Mouse (Mus musculus) hindbrain, postnatal 0 days (tissue): ENCODE data around the gene Slc9a9. TPM values are rescaled to one million over a fixed set of nuclear protein-coding genes. Genes with fewer than 3 reads are reported as not detected.

Source experiments
- ATAC-seq: fragments of 200-750 bp; cut with Nextera tagmentation; 2 replicates; pipeline ENCODE4 v1.8.0; 2017; ENCODE audit warnings: mild to moderate bottlenecking, moderate TSS enrichment, moderate library complexity
- DNase-seq: peaks from one replicate; pipeline ENCODE4 v3.0.0-alpha.2; 2015; ENCODE audit warnings: low spot score
- H3K27ac ChIP-seq: fragments of 300-500 bp; sonication (generic); 2 replicates; pipeline ENCODE4 v1.5.1; 2014; ENCODE audit warnings: mild to moderate bottlenecking
- H3K27me3 ChIP-seq: fragments of 300-500 bp; sonication (generic); 2 replicates; pipeline ENCODE4 v1.6.1; 2014; ENCODE audit warnings: low read length, mixed read lengths; ENCODE audit not compliant: insufficient read depth
- H3K36me3 ChIP-seq: fragments of 300-500 bp; sonication (generic); 2 replicates; pipeline ENCODE4 v1.6.1; 2014; ENCODE audit warnings: low read length, mixed read lengths; ENCODE audit not compliant: insufficient read depth
- H3K4me1 ChIP-seq: fragments of 300-500 bp; sonication (generic); 2 replicates; pipeline ENCODE4 v1.6.1; 2014; ENCODE audit warnings: antibody characterized with exemption, low read length, mixed read lengths; ENCODE audit not compliant: insufficient read depth
- H3K4me2 ChIP-seq: fragments of 300-500 bp; sonication (generic); 2 replicates; pipeline ENCODE4 v1.6.1; 2014; ENCODE audit warnings: low read depth, mild to moderate bottlenecking, low read length, moderate library complexity, mixed read lengths
- H3K4me3 ChIP-seq: fragments of 300-500 bp; sonication (generic); 2 replicates; pipeline ENCODE4 v1.5.1; 2014; ENCODE audit warnings: low read length
- H3K9ac ChIP-seq: fragments of 300-500 bp; sonication (generic); replicated peaks from 2 replicates; pipeline ENCODE4 v1.6.1; 2014; ENCODE audit warnings: mild to moderate bottlenecking, low read length, moderate library complexity, mixed read lengths
- H3K9me3 ChIP-seq: fragments of 300-500 bp; sonication (generic); 2 replicates; pipeline ENCODE4 v1.6.1; 2016; ENCODE audit warnings: low read length, mixed read lengths
- CTCF ChIP-seq: IDR thresholded peaks from 2 replicates; pipeline ENCODE4 v1.5.1; 2016; ENCODE audit warnings: antibody characterized with exemption, control low read depth, low read depth
- WGBS: fragments of 180-500 bp; shearing (Covaris S2); extraction: QIAGEN DNeasy Blood & Tissue Kit; methylation state at CpG from one replicate; pipeline ENCODE4 v1.1.7; 2014; 5-methylcytosine and 5-hydroxymethylcytosine counted together
- polyA plus RNA-seq: library from polyadenylated mRNA; unstranded; fragments of >200 nt; fragmentation: Nextera tagmentation; extraction: Ambion mirVana; gene quantifications from 2 replicates; pipeline ENCODE4 v1.2.1, GENCODE M21; 2015
- total RNA-seq: library from RNA; depleted of rRNA; stranded (reverse); fragments of >200 nt; gene quantifications from 2 replicates; pipeline ENCODE4 v1.2.3, GENCODE M21; 2014

The Slc9a9 gene
- total and polyA plus RNA-seq, 2 experiments from 2014 or later, result 5.8 to 6.6 TPM

DNA sequence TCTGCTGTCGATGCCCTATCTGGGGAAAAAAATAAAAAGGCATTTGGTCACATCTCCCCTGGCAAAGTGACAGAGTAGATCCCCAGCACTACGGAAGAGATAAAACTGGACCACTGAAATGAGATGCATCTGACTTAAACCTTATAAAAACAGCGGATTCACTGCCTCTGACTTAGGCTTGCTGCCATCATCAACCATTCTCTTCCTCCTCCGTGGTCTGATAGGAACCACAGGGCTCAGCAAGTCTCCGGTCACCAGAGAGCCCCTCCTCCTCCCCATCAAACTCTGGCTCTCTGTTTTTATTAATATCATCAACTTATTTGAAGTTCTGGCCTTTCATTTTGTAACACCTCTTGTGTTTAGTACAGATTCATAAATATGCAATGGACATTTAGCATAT lies 383.5 kb downstream of the Slc9a9 start:
- ATAC-seq, result no peak
- Histone ChIP-seq H3K9me3 (no peaks in the 10 kb centered on the region), H3K27ac (no peak overlapping the region), H3K4me2 (no peak overlapping the region), H3K27me3 (no peaks in the 10 kb centered on the region), H3K36me3 (no peaks in the 10 kb centered on the region), H3K4me1 (no peaks in the 10 kb centered on the region), H3K9ac (no peak overlapping the region), H3K4me3 (no peak overlapping the region)
- 78% methylated on average over 5 of the region's 5 CpGs for WGBS
- no peak for DNase-seq
- no peak for TF ChIP-seq CTCF

DNA sequence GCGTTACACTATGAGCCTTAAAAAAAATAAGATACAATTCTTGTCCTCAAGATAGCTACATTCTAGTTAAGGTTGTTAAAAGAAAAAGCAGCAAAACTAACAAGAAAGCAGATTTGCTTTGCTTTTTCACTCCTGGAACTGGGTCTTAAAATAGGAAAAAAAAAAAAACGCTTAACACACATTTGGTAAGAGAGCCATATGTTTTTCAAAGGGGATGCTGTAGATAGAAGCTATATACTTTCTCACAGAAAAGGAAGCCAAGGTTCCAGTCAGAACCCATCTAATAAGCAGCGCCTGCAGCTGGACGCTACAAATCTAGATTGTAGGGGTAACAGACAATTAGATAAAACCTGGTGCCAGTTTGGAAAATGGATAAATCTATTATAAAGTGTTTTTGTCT lies 386.1 kb downstream of the Slc9a9 start:
- Histone ChIP-seq H3K4me3 (no peak overlapping the region), H3K27ac (no peak overlapping the region), H3K4me2 (no peak overlapping the region), H3K4me1 (no peaks in the 10 kb centered on the region), H3K9me3 (no peaks in the 10 kb centered on the region), H3K27me3 (no peaks in the 10 kb centered on the region), H3K36me3 (no peaks in the 10 kb centered on the region), H3K9ac (no peak overlapping the region)
- ATAC-seq (no peak), DNase-seq (no peak)
- TF ChIP-seq CTCF, result no peak
- WGBS, result 91% methylated on average over 4 of the region's 4 CpGs

DNA sequence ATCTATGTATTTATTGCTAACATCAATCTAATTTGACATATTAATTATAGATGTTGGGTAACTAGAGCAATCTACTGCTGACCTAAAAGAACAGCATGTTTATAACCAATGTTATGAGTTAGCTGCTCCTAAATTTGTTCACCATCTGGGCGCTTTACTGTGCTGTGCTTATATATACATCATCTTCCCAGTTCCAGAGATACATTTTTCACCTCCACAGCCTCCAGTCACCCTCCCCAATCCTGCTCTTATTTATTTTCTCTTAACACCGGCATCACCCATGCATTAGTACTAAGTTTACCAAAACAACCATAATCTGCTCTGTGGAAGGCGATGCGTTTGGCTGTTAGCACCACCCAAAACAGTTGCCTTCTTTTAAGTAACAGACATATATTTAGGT lies 391.0 kb downstream of the Slc9a9 start:
- H3K27me3 ChIP-seq, result no peaks in the 10 kb centered on the region
- no peaks in the 10 kb centered on the region for H3K36me3 ChIP-seq
- 92% methylated on average over 4 of the region's 4 CpGs for WGBS
- ATAC-seq, result no peak
- no peaks in the 10 kb centered on the region for H3K9me3 ChIP-seq
- no peak overlapping the region for H3K4me2 ChIP-seq
- H3K4me1 ChIP-seq, result no peaks in the 10 kb centered on the region
- no peak for DNase-seq
- no peak overlapping the region for H3K27ac ChIP-seq
- no peak overlapping the region for H3K4me3 ChIP-seq
- no peak for TF ChIP-seq CTCF
- H3K9ac ChIP-seq, result no peak overlapping the region

DNA sequence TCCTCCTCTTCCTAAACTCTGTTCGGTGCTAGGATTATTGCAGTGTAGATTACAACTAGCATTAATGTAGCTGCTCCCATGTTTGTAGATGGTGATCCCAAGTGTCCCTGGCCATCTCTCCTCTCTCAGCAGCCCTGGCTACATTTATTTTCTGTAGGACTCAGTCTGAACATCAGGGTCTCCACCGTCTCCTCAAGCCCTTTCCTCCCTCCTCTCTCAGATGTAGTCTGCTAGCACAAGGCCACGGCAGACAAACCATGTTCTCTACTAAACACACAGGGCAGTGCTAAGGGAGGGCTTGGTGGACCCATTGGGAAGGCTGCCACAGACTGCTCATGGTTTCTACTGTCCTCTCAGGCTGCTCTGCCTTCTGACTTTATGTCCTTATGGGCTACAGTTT lies 397.3 kb downstream of the Slc9a9 start:
- DNase-seq (no peak), ATAC-seq (no peak)
- H3K4me3 ChIP-seq, result no peak overlapping the region
- H3K9ac ChIP-seq, result no peak overlapping the region
- 61% methylated on average over 2 of the region's 3 CpGs for WGBS
- H3K4me2 ChIP-seq, result no peak overlapping the region
- no peak overlapping the region for H3K27ac ChIP-seq
- no peaks in the 10 kb centered on the region for H3K27me3 ChIP-seq
- H3K9me3 ChIP-seq, result peaks cover 5% of the 10 kb centered on the region; the same call in 1 of the 2 replicates
- no peak for TF ChIP-seq CTCF
- no peaks in the 10 kb centered on the region for H3K4me1 ChIP-seq
- H3K36me3 ChIP-seq, result no peaks in the 10 kb centered on the region

DNA sequence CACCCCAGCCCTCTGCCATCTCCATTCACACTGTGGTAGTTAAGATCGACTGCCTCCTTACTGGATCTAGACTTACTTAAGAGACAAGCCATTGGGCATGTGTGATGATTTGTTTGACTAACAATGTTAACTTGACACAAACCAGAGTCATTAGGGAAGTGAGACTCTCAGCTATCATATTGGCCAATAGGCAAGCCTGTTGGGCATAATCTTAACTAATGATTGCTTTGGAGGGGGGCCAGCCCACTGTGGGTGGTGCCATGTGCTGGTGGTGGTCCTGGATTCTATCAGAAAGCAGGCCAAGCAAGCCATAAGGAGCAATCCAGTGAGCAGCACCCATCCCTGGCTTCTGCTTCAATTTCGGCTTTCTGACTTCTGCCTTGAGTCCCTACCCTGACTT lies 398.8 kb downstream of the Slc9a9 start:
- H3K27ac ChIP-seq, result no peak overlapping the region
- no peaks in the 10 kb centered on the region for H3K4me1 ChIP-seq
- DNase-seq (no peak), ATAC-seq (no peak)
- no peak overlapping the region for H3K4me2 ChIP-seq
- peaks cover 5% of the 10 kb centered on the region; the same call in 1 of the 2 replicates for H3K9me3 ChIP-seq
- H3K27me3 ChIP-seq, result no peaks in the 10 kb centered on the region
- WGBS, result 94% methylated on average over 2 of the region's 2 CpGs
- TF ChIP-seq CTCF, result no peak
- H3K9ac ChIP-seq, result no peak overlapping the region
- H3K36me3 ChIP-seq, result no peaks in the 10 kb centered on the region
- no peak overlapping the region for H3K4me3 ChIP-seq

DNA sequence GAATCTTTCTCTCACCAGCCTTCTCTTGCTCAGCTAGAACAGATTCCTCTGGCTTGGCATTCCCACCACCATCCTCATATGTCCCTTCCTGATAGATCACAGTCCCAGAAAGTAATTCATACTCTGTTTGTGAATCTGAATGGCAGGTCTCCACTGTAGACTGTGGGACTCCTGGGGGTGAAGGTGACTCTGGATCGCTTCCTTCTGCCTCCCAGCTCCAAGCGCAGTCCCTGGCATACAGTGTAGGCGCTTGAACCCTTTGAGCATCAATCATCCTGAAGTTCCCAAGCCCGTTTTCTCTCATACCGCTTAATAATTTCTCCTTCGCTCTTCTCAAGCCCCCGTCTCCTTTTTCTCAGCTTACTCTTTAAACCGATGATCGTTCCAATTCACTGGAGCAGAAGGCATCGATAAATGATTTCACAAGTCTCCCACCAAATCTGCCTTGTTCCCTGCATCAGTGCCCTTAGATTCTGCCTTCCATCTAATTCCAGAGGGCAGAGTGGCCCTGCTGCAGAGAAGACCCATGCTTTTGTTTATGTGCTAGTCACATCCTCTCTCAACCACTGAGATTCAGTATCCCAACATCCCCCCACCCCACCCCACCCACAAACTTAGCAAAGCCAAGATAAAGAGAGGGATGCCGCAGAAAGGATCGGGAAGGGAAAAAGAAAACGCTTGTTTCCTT lies 401.3 kb downstream of the Slc9a9 start:
- 44% methylated on average over 13 of the region's 13 CpGs for WGBS
- DNase-seq (peak; percentile 18), ATAC-seq (0 out of 2 replicates have a peak, but pooled peaks have one; percentile 16)
- H3K27me3 ChIP-seq, result no peaks in the 10 kb centered on the region
- H3K9me3 ChIP-seq, result peaks cover 5% of the 10 kb centered on the region; the same call in 1 of the 2 replicates
- H3K9ac ChIP-seq, result no peak overlapping the region
- TF ChIP-seq CTCF, result no peak
- H3K4me3 ChIP-seq, result no peak overlapping the region
- H3K27ac ChIP-seq, result peak overlapping the region; percentile 56; the same call in 1 of the 2 replicates
- peaks cover 4% of the 10 kb centered on the region for H3K4me1 ChIP-seq
- no peaks in the 10 kb centered on the region for H3K36me3 ChIP-seq
- H3K4me2 ChIP-seq, result no peak overlapping the region

DNA sequence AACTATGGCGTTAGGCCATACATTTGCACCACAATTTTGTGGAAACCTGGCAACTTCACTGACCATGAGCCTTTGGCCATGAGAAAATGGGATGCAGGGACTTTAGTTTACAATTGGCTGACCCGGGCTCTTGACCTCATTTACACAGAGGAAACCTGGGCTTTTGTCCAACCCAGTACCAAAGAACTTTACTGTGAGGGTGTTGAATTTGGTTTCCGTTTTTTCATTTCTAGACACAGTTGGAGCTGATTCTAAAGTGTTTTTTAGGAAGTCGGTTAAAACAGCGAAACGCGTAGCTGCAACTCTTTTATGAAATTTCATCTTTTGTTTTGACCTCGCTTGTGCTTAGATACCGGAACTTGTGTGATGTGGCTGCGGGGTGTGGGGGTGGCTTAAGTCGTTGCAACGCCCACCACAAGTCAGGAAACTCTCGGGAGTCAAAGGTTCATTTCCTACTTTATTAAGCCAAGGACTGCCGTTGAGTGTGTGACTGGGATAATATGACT lies 402.8 kb downstream of the Slc9a9 start:
- WGBS, result 54% methylated on average over 14 of the region's 14 CpGs
- no peak overlapping the region for H3K4me2 ChIP-seq
- peak overlapping the region; percentile 56; the same call in 1 of the 2 replicates for H3K27ac ChIP-seq
- no peaks in the 10 kb centered on the region for H3K27me3 ChIP-seq
- no peak overlapping the region for H3K4me3 ChIP-seq
- TF ChIP-seq CTCF, result no peak
- H3K9ac ChIP-seq, result no peak overlapping the region
- H3K9me3 ChIP-seq, result peaks cover 5% of the 10 kb centered on the region; the same call in 1 of the 2 replicates
- ATAC-seq (peak; percentile 36; the same call in 1 of the 2 replicates), DNase-seq (peak; percentile 66)
- H3K36me3 ChIP-seq, result no peaks in the 10 kb centered on the region
- H3K4me1 ChIP-seq, result peaks cover 6% of the 10 kb centered on the region
